Mouse (Mus musculus) liver, embryonic 16.5 days (tissue): Measurements from ENCODE around the gene Atp1a2. TPM values are rescaled to one million over a fixed set of nuclear protein-coding genes. Genes with fewer than 3 reads are reported as not detected.

Source experiments
- ATAC-seq: fragments of 200-750 bp; cut with Nextera tagmentation; 2 replicates; pipeline ENCODE4 v1.8.0; 2017; ENCODE audit warnings: low read depth, mild to moderate bottlenecking, moderate number of reproducible peaks, moderate library complexity
- H3K27ac ChIP-seq: fragments of 300-500 bp; sonication (generic); 2 replicates; pipeline ENCODE4 v1.5.1; 2014; ENCODE audit warnings: mild to moderate bottlenecking, low read length
- H3K27me3 ChIP-seq: fragments of 300-500 bp; sonication (generic); 2 replicates; pipeline ENCODE4 v1.6.1; 2014; ENCODE audit warnings: low read depth, low read length, mixed read lengths; ENCODE audit not compliant: control insufficient read depth, insufficient read depth
- H3K36me3 ChIP-seq: fragments of 300-500 bp; sonication (generic); 2 replicates; pipeline ENCODE4 v1.6.1; 2014; ENCODE audit warnings: mild to moderate bottlenecking; ENCODE audit not compliant: control insufficient read depth, insufficient read depth
- H3K4me1 ChIP-seq: fragments of 300-500 bp; sonication (generic); 2 replicates; pipeline ENCODE4 v1.6.1; 2014; ENCODE audit warnings: low read depth, low read length, mixed read lengths; ENCODE audit not compliant: control insufficient read depth
- H3K4me2 ChIP-seq: fragments of 300-500 bp; sonication (generic); 2 replicates; pipeline ENCODE4 v1.6.1; 2014; ENCODE audit warnings: low read depth, low read length, mixed read lengths
- H3K4me3 ChIP-seq: fragments of 300-500 bp; sonication (generic); 2 replicates; pipeline ENCODE4 v1.5.1; 2014; ENCODE audit warnings: low read depth, mild to moderate bottlenecking, low read length
- H3K9ac ChIP-seq: fragments of 300-500 bp; sonication (generic); 2 replicates; pipeline ENCODE4 v1.6.1; 2014; ENCODE audit warnings: low read depth, low read length
- H3K9me3 ChIP-seq: fragments of 300-500 bp; sonication (generic); replicated peaks from 2 replicates; pipeline ENCODE4 v1.6.1; 2016; ENCODE audit warnings: low read length; ENCODE audit not compliant: control insufficient read depth
- WGBS: fragments of 180-500 bp; shearing (Covaris S2); extraction: QIAGEN DNeasy Blood & Tissue Kit; methylation state at CpG from one replicate; pipeline ENCODE4 v1.1.7; 2014; ENCODE audit not compliant: insufficient replicate concordance; 5-methylcytosine and 5-hydroxymethylcytosine counted together
- polyA plus RNA-seq: library from polyadenylated mRNA; unstranded; fragments of >200 nt; fragmentation: Nextera tagmentation; extraction: Ambion mirVana; gene quantifications from 2 replicates; pipeline ENCODE4 v1.2.1, GENCODE M21; 2015

Gene Atp1a2
- polyA plus RNA-seq = 0.20 and 0.52 TPM in 2 replicates

DNA sequence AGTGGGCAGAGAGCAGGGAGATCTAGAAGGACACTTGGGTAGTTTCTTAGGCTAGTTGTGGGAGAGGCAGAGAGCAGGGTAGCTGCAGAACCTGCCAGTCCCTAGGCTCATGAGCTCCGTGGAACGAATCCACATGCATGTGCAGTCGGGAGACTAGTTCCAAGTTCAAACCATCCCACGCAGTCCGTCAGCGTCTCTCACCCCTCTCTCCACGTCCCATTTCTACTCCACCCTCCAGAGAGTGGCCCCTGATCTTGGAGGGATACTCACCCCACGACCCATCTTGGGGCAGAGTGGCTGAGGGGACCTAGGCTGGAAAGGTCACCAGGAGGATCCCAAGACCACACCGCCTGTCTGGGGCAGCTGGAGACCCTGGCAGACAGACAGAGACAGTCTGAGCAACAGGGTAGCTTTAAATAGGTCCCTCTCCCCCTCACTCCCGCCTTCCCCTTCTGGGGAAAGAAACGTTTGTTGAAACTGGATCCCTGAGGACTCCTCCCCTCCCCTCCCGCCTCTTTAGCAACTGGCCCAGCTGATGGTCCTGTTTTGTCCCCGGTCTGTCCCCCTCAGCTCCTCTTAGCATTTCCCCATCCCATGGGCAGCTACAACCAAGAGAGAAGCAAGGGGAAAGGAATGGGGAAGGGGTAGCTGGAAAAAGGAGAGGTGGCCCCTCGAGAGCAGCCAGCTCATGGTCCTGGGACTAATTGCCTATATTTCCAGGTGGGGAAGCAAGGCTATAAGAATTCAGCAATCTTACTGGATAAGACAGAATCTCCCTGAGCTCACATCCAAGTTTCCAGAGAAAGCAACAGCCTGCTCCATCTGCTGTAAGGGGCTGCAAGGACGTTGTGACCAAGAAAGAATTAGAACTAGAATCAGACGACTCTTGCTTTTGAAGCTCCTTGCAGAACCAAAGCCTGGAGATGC, at the start of gene Atp1a2:
Gene Atp1a2, minus strand, starts transcription at position 454 of the 927 bp plus-strand sequence.
- H3K36me3 ChIP-seq = no peaks in the 10 kb centered on the region
- no peaks in the 10 kb centered on the region; the same call in none of the 2 replicates for H3K27me3 ChIP-seq
- WGBS = 9% methylated on average over 16 of the region's 16 CpGs
- peaks cover 5% of the 10 kb centered on the region for H3K4me1 ChIP-seq
- no peak within 1 kb of the TSS for H3K4me2 ChIP-seq
- H3K27ac ChIP-seq = no peak within 1 kb of the TSS
- no peak within 1 kb of the TSS for H3K4me3 ChIP-seq
- H3K9me3 ChIP-seq = no peaks in the 10 kb centered on the region
- no peak within 1 kb of the TSS for H3K9ac ChIP-seq
- ATAC-seq = no peak

DNA sequence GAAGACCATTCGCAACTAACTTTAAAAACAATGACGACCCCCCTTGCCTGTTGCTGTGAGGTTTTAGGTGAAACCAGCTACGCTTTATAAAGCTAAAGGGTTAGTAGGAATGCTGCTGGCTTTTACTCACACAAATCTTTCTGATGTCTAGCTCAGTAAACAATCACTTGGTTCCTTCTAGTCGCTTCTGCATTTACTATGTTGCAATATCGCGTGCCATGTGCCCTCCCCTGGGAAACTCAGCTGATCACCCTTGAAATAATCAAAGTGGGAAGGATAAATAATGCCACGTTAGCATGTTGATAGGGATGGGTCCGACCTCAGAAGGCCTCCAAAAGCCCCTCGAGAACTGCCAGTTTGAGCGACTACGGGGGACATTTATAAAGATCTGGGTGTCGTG, 49.5 kb upstream of the Atp1a2 start:
- H3K4me1 ChIP-seq = no peaks in the 10 kb centered on the region; the same call in 1 of the 2 replicates
- H3K27me3 ChIP-seq = peaks cover 7% of the 10 kb centered on the region
- no peaks in the 10 kb centered on the region for H3K9me3 ChIP-seq
- H3K9ac ChIP-seq = no peak overlapping the region
- WGBS = 62% methylated on average over 12 of the region's 12 CpGs
- H3K36me3 ChIP-seq = no peaks in the 10 kb centered on the region
- no peak overlapping the region for H3K27ac ChIP-seq
- no peak overlapping the region for H3K4me2 ChIP-seq
- no peak overlapping the region for H3K4me3 ChIP-seq
- ATAC-seq = no peak

DNA sequence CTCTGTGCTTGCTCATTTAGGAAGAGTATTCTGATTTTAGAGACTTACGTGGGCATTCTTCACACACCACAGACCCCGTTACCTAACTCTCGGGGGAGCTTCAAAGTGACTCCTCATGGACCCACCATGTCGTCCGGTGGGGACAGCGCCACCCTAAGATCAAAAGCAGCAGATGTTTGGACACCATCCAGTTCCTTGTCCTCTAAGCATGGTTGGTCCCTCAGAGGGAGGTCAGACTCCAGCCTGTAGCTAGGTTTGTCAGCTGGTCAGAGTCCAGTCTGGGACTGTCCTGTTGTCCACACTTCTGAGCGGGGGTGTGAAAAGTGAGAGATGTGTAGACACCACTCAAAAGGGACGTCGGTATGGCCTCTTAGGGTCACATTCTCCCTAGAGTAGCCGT, 48.8 kb upstream of the Atp1a2 start:
- Histone ChIP-seq H3K9me3 (no peaks in the 10 kb centered on the region), H3K36me3 (no peaks in the 10 kb centered on the region), H3K27me3 (peaks cover 14% of the 10 kb centered on the region), H3K4me3 (no peak overlapping the region), H3K4me1 (no peaks in the 10 kb centered on the region; the same call in 1 of the 2 replicates), H3K27ac (no peak overlapping the region), H3K4me2 (no peak overlapping the region), H3K9ac (no peak overlapping the region)
- WGBS = 54% methylated on average over 10 of the region's 10 CpGs
- ATAC-seq = peak; percentile 72

DNA sequence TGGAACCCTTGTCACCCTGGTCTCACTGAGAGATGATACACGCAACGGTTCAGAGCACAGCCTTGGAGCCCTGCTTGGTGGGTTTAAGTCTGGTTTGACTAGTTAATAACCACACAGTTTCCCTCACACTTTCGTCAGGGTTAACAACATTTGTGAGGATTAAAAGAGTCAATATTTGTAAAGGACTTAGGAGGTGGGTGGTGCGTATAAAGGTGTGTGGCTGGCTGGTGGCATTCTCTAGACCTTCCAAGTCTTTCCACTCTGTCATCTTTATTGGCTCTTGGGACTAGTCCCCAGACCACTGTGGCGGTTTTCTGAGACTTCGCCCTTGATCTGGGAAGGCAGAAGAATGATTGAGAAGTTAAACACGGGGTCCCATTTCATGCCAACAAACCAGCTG, 47.0 kb upstream of the Atp1a2 start:
- no peak overlapping the region for H3K4me2 ChIP-seq
- no peak overlapping the region for H3K9ac ChIP-seq
- peaks cover 10% of the 10 kb centered on the region for H3K4me1 ChIP-seq
- H3K27me3 ChIP-seq = peaks cover 29% of the 10 kb centered on the region
- no peak overlapping the region for H3K4me3 ChIP-seq
- no peaks in the 10 kb centered on the region for H3K36me3 ChIP-seq
- no peaks in the 10 kb centered on the region for H3K9me3 ChIP-seq
- 59% methylated on average over 7 of the region's 7 CpGs for WGBS
- no peak overlapping the region for H3K27ac ChIP-seq
- ATAC-seq = no peak

DNA sequence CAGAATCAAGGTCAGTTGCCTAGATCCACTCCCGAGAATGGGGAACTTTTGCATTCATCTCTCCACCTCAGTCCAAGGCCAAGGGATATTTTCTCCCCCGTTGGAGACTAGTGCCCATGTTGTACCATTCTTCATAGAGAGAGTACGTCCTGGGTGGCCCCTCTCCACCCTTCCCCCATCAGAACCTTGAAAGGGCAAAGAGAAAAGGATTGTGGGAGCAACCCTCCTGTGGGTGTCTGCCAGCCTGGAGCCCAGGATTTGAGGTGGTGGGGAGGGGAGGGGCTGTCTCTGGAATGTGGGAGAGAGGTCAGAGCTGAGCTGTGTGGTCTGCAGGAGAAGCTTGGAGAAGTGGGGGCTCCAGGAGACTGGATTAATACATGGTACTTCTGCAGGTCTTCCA, 46.0 kb upstream of the Atp1a2 start:
- H3K4me2 ChIP-seq = no peak overlapping the region
- no peaks in the 10 kb centered on the region for H3K9me3 ChIP-seq
- WGBS = 48% methylated on average over 3 of the region's 3 CpGs
- ATAC-seq = no peak
- H3K27me3 ChIP-seq = peaks cover 36% of the 10 kb centered on the region
- no peak overlapping the region for H3K9ac ChIP-seq
- H3K4me3 ChIP-seq = no peak overlapping the region
- H3K4me1 ChIP-seq = peaks cover 10% of the 10 kb centered on the region
- H3K27ac ChIP-seq = no peak overlapping the region
- H3K36me3 ChIP-seq = no peaks in the 10 kb centered on the region

DNA sequence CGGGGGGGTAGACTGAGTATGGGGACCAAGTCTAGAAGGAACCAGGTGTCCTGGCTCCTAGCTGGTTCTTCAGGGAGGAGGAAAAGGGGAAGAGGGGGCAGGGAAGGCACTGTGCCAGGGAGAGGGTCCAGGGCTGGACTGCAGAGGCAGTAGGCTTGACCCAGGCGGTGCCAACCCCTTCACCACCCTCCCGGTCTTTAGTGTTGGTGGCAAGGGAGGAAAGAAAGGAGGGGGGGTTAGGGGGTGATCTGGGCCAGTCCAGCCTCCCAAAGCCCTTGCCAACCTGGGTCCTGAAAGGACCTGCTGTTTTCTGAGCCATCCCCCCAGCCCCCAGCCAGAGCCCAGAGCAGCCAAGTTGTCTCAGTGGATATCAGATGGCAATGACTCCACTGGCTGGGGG, 44.9 kb upstream of the Atp1a2 start:
- H3K4me1 ChIP-seq = peaks cover 10% of the 10 kb centered on the region
- no peak overlapping the region for H3K9ac ChIP-seq
- H3K27me3 ChIP-seq = peaks cover 38% of the 10 kb centered on the region
- H3K4me2 ChIP-seq = no peak overlapping the region
- no peak for ATAC-seq
- no peak overlapping the region for H3K27ac ChIP-seq
- WGBS = 58% methylated on average over 3 of the region's 3 CpGs
- H3K9me3 ChIP-seq = no peaks in the 10 kb centered on the region
- no peak overlapping the region for H3K4me3 ChIP-seq
- no peaks in the 10 kb centered on the region for H3K36me3 ChIP-seq

DNA sequence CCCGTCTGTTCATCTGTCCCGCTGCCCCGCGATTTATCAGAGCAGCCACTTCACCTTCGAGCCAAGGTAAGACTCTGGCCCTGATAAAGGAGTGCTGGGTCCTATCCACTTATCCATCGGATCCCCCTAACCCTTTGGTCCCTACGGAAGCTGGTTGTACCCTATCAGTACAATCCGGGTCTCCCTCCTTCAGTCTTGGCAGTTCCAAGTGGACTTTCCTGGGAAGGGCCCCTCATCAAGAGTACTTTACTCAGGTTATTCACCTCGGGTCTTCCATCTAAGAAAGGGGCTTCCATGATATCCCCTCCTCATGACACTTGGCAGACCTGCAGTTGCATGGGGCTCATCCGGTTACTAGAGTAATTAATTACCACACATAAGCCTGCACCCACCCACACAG, 43.5 kb upstream of the Atp1a2 start:
- Histone ChIP-seq H3K9ac (no peak overlapping the region), H3K27me3 (peaks cover 38% of the 10 kb centered on the region), H3K9me3 (no peaks in the 10 kb centered on the region), H3K36me3 (no peaks in the 10 kb centered on the region), H3K4me1 (peaks cover 10% of the 10 kb centered on the region), H3K27ac (no peak overlapping the region), H3K4me2 (peak overlapping the region; percentile 66), H3K4me3 (peak overlapping the region; percentile 53)
- ATAC-seq = no peak; the same call in 1 of the 2 replicates
- 15% methylated on average over 10 of the region's 10 CpGs for WGBS

DNA sequence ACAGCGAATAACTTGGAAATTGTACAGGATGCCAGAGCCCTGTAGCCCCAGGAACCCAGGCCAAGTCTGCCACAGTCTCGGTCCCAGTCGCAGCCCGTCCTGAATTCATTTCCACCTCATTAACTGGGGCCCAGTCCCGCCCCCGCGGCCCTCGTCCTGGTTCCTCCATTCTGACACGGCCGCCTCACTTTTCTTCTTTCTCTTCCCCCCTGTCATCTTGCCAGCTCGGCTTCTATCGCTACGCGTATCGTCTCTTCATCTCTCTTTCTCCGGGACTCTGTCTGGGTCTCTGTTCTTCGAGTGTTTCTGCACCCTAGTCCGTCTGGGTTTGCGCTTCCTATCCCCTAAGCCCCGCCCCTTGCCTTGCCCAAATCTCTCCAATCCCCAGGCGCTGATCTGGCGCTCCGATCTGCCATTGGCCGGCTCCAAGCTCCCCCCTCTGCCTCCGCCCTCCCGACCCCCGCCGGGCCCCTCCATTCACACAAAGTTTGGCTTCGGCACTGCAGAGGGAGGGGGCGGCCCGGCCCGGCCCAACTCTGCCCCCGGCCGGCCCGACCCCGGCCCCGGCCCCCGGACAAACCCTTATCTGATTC, 43.0 kb upstream of the Atp1a2 start, which contains the start of gene Kcnj10:
Gene Kcnj10, plus strand, starts transcription at position 482 of the 593 bp plus-strand sequence.
- Histone ChIP-seq H3K4me1 (peaks cover 10% of the 10 kb centered on the region), H3K36me3 (no peaks in the 10 kb centered on the region), H3K9me3 (no peaks in the 10 kb centered on the region), H3K4me2 (peak within 1 kb of the TSS; percentile 66), H3K4me3 (peak within 1 kb of the TSS; percentile 53), H3K27me3 (peaks cover 42% of the 10 kb centered on the region), H3K27ac (no peak within 1 kb of the TSS), H3K9ac (no peak within 1 kb of the TSS)
- peak; percentile 77 for ATAC-seq
- WGBS = 2% methylated on average over 36 of the region's 38 CpGs
